Mouse (Mus musculus) forebrain, embryonic 16.5 days (tissue): ENCODE measurements around the gene Pard6b. TPM values are rescaled to one million over a fixed set of nuclear protein-coding genes. Genes with fewer than 3 reads are reported as not detected.
"Not testable (repeated sequence)": the region's sequence is repeated elsewhere in the genome, so short reads cannot be mapped to it uniquely, and the experiment has no call there.

Experiments
- ATAC-seq: fragments of 200-750 bp; cut with Nextera tagmentation; 2 replicates; pipeline ENCODE4 v1.8.0; 2017; ENCODE audit warnings: mild to moderate bottlenecking, moderate library complexity
- H3K27ac ChIP-seq: fragments of 300-500 bp; sonication (generic); 2 replicates; pipeline ENCODE4 v1.5.1; 2014; ENCODE audit warnings: low read length, control low read depth
- H3K27me3 ChIP-seq: fragments of 300-500 bp; sonication (generic); replicated peaks from 2 replicates; pipeline ENCODE4 v1.6.1; 2014; ENCODE audit warnings: low read length; ENCODE audit not compliant: control insufficient read depth, insufficient read depth
- H3K36me3 ChIP-seq: fragments of 300-500 bp; sonication (generic); 2 replicates; pipeline ENCODE4 v1.6.1; 2014; ENCODE audit not compliant: control insufficient read depth, insufficient read depth
- H3K4me1 ChIP-seq: fragments of 300-500 bp; sonication (generic); replicated peaks from 2 replicates; pipeline ENCODE4 v1.6.1; 2014; ENCODE audit warnings: low read length; ENCODE audit not compliant: control insufficient read depth, insufficient read depth
- H3K4me2 ChIP-seq: fragments of 300-500 bp; sonication (generic); 2 replicates; pipeline ENCODE4 v1.6.1; 2014; ENCODE audit warnings: mild to moderate bottlenecking, low read length, control low read depth
- H3K4me3 ChIP-seq: fragments of 300-500 bp; sonication (generic); replicated peaks from 2 replicates; pipeline ENCODE4 v1.5.1; 2014; ENCODE audit warnings: mild to moderate bottlenecking, low read length, control low read depth
- H3K9ac ChIP-seq: fragments of 300-500 bp; sonication (generic); replicated peaks from 2 replicates; pipeline ENCODE4 v1.6.1; 2014; ENCODE audit warnings: low read depth, low read length, control low read depth
- H3K9me3 ChIP-seq: fragments of 300-500 bp; sonication (generic); 2 replicates; pipeline ENCODE4 v1.6.1; 2016; ENCODE audit warnings: low read length; ENCODE audit not compliant: control insufficient read depth
- WGBS: fragments of 180-500 bp; shearing (Covaris S2); extraction: QIAGEN DNeasy Blood & Tissue Kit; methylation state at CpG from one replicate; pipeline ENCODE4 v1.1.7; 2014; 5-methylcytosine and 5-hydroxymethylcytosine counted together
- polyA plus RNA-seq: library from polyadenylated mRNA; unstranded; fragments of >200 nt; fragmentation: Nextera tagmentation; extraction: Ambion mirVana; gene quantifications from 2 replicates; pipeline ENCODE4 v1.2.1, GENCODE M21; 2015

The Pard6b gene
- polyA plus RNA-seq, 1 experiment from 2014 or later: 6.2 TPM

- not testable (repeated sequence) for H3K9me3 ChIP-seq, H3K9ac ChIP-seq, H3K4me1 ChIP-seq, H3K4me3 ChIP-seq, H3K4me2 ChIP-seq, H3K27me3 ChIP-seq, H3K27ac ChIP-seq, ATAC-seq, H3K36me3 ChIP-seq
- 62% methylated on average over 2 of the region's 2 CpGs for WGBS
Measured at GRCm38 (mm10) chr2:168057876-168058275, 22.9 kb upstream of the Pard6b start.

- Histone ChIP-seq H3K4me2 (no peak overlapping the region), H3K9me3 (no peaks in the 10 kb centered on the region), H3K27me3 (no peaks in the 10 kb centered on the region), H3K27ac (no peak overlapping the region), H3K36me3 (no peaks in the 10 kb centered on the region), H3K4me1 (no peaks in the 10 kb centered on the region), H3K4me3 (no peak overlapping the region), H3K9ac (no peak overlapping the region)
- no peak for ATAC-seq
- WGBS: 25% methylated on average over 13 of the region's 13 CpGs
Measured at GRCm38 (mm10) chr2:168058488-168059199, 22.2 kb upstream of the Pard6b start.

GRCm38 (mm10) chr2:168059200-168059790, 21.5 kb upstream of the Pard6b start:
- H3K4me2 ChIP-seq: no peak overlapping the region
- no peak for ATAC-seq
- 83% methylated on average over 6 of the region's 6 CpGs for WGBS

GRCm38 (mm10) chr2:168063712-168064111, 17.1 kb upstream of the Pard6b start:
- no peak overlapping the region for H3K4me2 ChIP-seq
- WGBS: 92% methylated on average over 12 of the region's 12 CpGs
- no peak overlapping the region for H3K9ac ChIP-seq
- H3K4me3 ChIP-seq: no peak overlapping the region
- H3K27ac ChIP-seq: no peak overlapping the region
- H3K9me3 ChIP-seq: no peaks in the 10 kb centered on the region
- H3K4me1 ChIP-seq: no peaks in the 10 kb centered on the region
- no peaks in the 10 kb centered on the region for H3K36me3 ChIP-seq
- no peak for ATAC-seq
- no peaks in the 10 kb centered on the region for H3K27me3 ChIP-seq

More at GRCm38 (mm10) chr2:168059200-168059790, 21.5 kb upstream of the Pard6b start:
- H3K27me3 ChIP-seq: no peaks in the 10 kb centered on the region
- H3K9ac ChIP-seq: no peak overlapping the region
- H3K4me1 ChIP-seq: no peaks in the 10 kb centered on the region
- no peak overlapping the region for H3K27ac ChIP-seq
- H3K4me3 ChIP-seq: no peak overlapping the region
- H3K9me3 ChIP-seq: no peaks in the 10 kb centered on the region
- no peaks in the 10 kb centered on the region for H3K36me3 ChIP-seq

GRCm38 (mm10) chr2:168065511-168065910, 15.3 kb upstream of the Pard6b start:
- H3K9me3 ChIP-seq: no peaks in the 10 kb centered on the region
- no peak overlapping the region for H3K27ac ChIP-seq
- H3K4me3 ChIP-seq: no peak overlapping the region
- H3K36me3 ChIP-seq: no peaks in the 10 kb centered on the region
- H3K4me1 ChIP-seq: no peaks in the 10 kb centered on the region
- ATAC-seq: no peak
- H3K4me2 ChIP-seq: no peak overlapping the region
- 92% methylated on average over 7 of the region's 7 CpGs for WGBS
- no peak overlapping the region for H3K9ac ChIP-seq
- no peaks in the 10 kb centered on the region for H3K27me3 ChIP-seq

- Histone ChIP-seq H3K4me3 (no peak overlapping the region), H3K9ac (no peak overlapping the region), H3K9me3 (no peaks in the 10 kb centered on the region), H3K4me2 (no peak overlapping the region), H3K27me3 (no peaks in the 10 kb centered on the region), H3K36me3 (no peaks in the 10 kb centered on the region), H3K27ac (no peak overlapping the region), H3K4me1 (no peaks in the 10 kb centered on the region)
- ATAC-seq: no peak
- 54% methylated on average over 8 of the region's 8 CpGs for WGBS
Measured at GRCm38 (mm10) chr2:168066783-168067182, 14.0 kb upstream of the Pard6b start.

GRCm38 (mm10) chr2:168070425-168070824, 10.4 kb upstream of the Pard6b start:
- Histone ChIP-seq H3K27ac (no peak overlapping the region), H3K9me3 (no peaks in the 10 kb centered on the region), H3K27me3 (no peaks in the 10 kb centered on the region), H3K9ac (no peak overlapping the region), H3K4me2 (no peak overlapping the region), H3K4me3 (no peak overlapping the region), H3K36me3 (no peaks in the 10 kb centered on the region), H3K4me1 (peaks cover 6% of the 10 kb centered on the region)
- WGBS: 60% methylated on average over 5 of the region's 5 CpGs
- no peak for ATAC-seq

- WGBS: 5% methylated on average over 11 of the region's 12 CpGs
Measured at GRCm38 (mm10) chr2:168072436-168073131, 8.2 kb upstream of the Pard6b start.

GRCm38 (mm10) chr2:168073722-168074121, 7.1 kb upstream of the Pard6b start:
- 74% methylated on average over 5 of the region's 5 CpGs for WGBS
- Histone ChIP-seq H3K27me3 (no peaks in the 10 kb centered on the region), H3K27ac (no peak overlapping the region), H3K9me3 (no peaks in the 10 kb centered on the region), H3K4me3 (no peak overlapping the region), H3K4me2 (no peak overlapping the region), H3K4me1 (peaks cover 6% of the 10 kb centered on the region), H3K36me3 (no peaks in the 10 kb centered on the region), H3K9ac (no peak overlapping the region)
- no peak for ATAC-seq

More at GRCm38 (mm10) chr2:168072436-168073131, 8.2 kb upstream of the Pard6b start:
- Histone ChIP-seq H3K9me3 (no peaks in the 10 kb centered on the region), H3K4me3 (no peak overlapping the region), H3K36me3 (no peaks in the 10 kb centered on the region), H3K27me3 (no peaks in the 10 kb centered on the region), H3K4me2 (no peak overlapping the region), H3K9ac (no peak overlapping the region), H3K27ac (no peak overlapping the region), H3K4me1 (peaks cover 6% of the 10 kb centered on the region)
- ATAC-seq: peak; percentile 43
